Mouse (Mus musculus) E14TG2a.4 (cell line): ENCODE data around the gene Dzip1l.

Source experiments
- CTCF ChIP-seq: conservative IDR thresholded peaks from 2 replicates; pipeline ENCODE4 v1.5.1; 2014; ENCODE audit warnings: low read length
- NANOG ChIP-seq: IDR thresholded peaks from 2 replicates; pipeline ENCODE4 v1.6.1; 2014; ENCODE audit warnings: borderline replicate concordance, low read length, mixed read lengths
- POU5F1 ChIP-seq: IDR thresholded peaks from 2 replicates; pipeline ENCODE4 v1.6.1; 2014; ENCODE audit warnings: low read length, borderline replicate concordance

- TF ChIP-seq CTCF (peak; percentile 57), NANOG (no peak), POU5F1 (no peak)
Observed at GRCm38 (mm10) chr9:99580655-99581054, 48.6 kb upstream of the Dzip1l start.
